Mouse (Mus musculus): ENCODE data around the gene Rpp38.

GRCm38 (mm10) chr2:3292170-3292569 is 40.3 kb downstream of the Rpp38 start:
- TF ChIP-seq SIN3A (IDR thresholded peaks at IDR 0.05; ENCODE audit: low read length), result no peak
- no peak for TF ChIP-seq USF1 (IDR thresholded peaks at IDR 0.05; ENCODE audit: low read depth, low read length)
- no peak for TF ChIP-seq CTCF (IDR thresholded peaks at IDR 0.05 in 2 of 3, conservative IDR thresholded peaks at IDR 0.05 in 1 of 3; ENCODE audit: control insufficient read depth in 1 of 3, insufficient read depth in 1 of 3, low read depth in 2 of 3, low read length in 3 of 3, poor library complexity in 1 of 3, severe bottlenecking in 1 of 3)
- TF ChIP-seq RAD21 (IDR thresholded peaks at IDR 0.05; ENCODE audit: low read depth, low read length), result no peak
- no peak for TF ChIP-seq ZNF384 (IDR thresholded peaks at IDR 0.05; ENCODE audit: low read depth, low read length)
- no peak for TF ChIP-seq TCF12 (IDR thresholded peaks at IDR 0.05; ENCODE audit: low read depth, low read length)
- TF ChIP-seq POLR2A (IDR thresholded peaks at IDR 0.05; ENCODE audit: control insufficient read depth in 1 of 2, insufficient read depth in 1 of 2, low read depth in 1 of 2, low read length in 2 of 2, poor library complexity in 1 of 2), result no peak
- TF ChIP-seq CHD1 (IDR thresholded peaks at IDR 0.05; ENCODE audit: low read depth, low read length), result no peak
- no peak for TF ChIP-seq EP300 (IDR thresholded peaks at IDR 0.05; ENCODE audit: low read depth in 1 of 2, low read length in 2 of 2)
- no peak for TF ChIP-seq ZKSCAN1 (IDR thresholded peaks at IDR 0.05; ENCODE audit: low read depth, low read length)
- TF ChIP-seq GATA1 (IDR thresholded peaks at IDR 0.05; ENCODE audit: low read depth, low read length), result no peak
- TF ChIP-seq ZC3H11A (IDR thresholded peaks at IDR 0.05; ENCODE audit: low read depth, low read length), result no peak
